Mouse (Mus musculus) liver, adult (tissue): ENCODE measurements around the gene Filip1l.

Source experiments
- GATA4 ChIP-seq: IDR thresholded peaks from 2 replicates; pipeline ENCODE4 v1.6.1; 2014; ENCODE audit warnings: mild to moderate bottlenecking, low read length; ENCODE audit not compliant: insufficient replicate concordance

Filip1l gene

DNA sequence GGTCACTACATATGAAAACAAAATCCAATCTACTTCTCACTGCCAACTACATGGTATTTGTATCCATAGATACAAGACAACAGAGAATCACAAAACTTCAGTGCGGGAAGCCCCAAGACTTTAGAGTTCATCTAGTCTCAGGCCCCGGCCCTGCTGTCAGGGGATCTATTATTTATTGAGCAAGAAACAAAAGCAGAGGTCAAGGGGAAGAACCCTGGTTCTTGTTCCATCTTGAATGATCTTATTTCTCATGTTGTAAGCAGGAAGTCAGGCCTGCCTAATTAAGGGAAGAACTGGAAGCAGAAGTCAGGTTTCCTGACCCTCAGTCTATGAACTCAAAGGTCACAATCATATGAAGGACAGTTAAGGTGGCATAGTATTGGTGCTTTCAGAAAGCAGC lies 149.3 kb downstream of the Filip1l start:
- TF ChIP-seq GATA4, result peak; percentile 38; the same call in 1 of the 2 replicates

DNA sequence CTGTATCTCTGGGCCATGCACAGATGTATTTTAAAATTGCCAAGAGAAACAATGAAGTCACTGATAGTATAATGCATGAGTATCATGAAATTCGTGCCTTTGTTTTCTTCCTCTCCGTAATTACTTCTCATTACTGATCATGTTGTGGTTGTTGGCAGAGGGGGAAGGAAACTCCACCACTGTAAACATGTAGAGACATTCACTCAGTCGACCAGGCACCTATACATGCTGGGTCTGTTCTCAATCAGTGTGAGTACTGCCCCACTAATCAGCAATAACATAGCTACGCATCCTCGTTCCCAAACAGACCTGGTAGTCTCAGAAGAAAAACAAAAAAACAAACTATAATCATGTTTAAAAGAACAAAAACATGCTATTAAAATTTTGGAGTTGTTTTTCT lies 149.9 kb downstream of the Filip1l start:
- TF ChIP-seq GATA4, result no peak

DNA sequence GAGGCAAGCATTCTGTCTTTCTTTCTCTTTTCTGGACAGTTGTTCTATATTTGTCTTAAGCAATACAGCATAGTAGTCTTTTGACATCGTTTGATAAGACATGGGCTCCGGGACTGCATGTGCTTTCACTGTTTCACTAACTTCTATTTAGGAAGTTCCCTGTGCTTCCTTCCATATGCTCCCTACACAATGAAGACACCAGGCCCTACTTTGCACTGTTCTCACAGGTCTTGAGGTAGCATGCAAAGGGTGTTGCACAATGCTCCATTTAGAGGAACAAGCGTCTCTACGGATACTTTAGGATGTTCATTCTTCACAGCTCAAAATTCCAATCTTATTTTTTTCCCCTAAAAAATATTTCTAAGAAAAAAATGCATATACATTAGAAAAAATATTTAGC lies 151.8 kb downstream of the Filip1l start:
- TF ChIP-seq GATA4, result no peak

DNA sequence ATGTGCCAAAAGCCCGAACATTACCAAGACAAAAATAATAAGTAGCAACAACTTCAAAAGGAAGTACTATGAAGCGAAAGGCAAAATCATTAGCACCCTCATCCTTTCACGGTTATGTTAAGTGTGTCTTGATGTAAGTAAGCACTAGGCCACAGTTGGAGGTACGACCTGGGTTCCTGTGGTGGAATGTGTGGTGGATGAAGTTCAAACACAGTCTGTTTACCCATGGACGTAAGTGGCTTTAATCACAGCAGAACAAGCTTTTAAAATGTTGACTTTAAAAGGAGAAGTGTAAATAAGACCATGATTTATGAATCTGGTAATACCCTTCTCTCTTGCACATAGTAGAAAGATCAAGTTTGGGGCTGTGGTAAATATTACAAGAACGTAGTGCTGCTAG lies 153.2 kb downstream of the Filip1l start:
- no peak for TF ChIP-seq GATA4

DNA sequence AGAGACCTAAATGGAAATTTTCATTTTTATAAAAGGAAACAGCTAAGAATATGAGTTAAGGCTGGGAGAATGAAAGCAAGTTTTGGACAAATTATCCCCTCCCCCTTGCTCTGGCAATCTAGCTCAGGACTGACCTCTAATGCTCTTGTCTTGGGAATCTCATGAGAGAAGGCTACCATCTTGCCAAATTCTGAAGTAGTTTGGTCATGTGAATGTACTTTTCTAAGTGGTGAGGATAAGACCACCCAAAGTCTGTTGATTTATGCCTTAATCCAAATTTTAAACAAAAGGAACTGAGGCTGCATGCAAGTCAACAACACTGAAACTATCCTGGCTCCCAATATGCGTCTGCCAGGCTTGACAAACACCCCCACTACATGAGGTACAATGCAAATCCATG lies 155.5 kb downstream of the Filip1l start:
- TF ChIP-seq GATA4, result no peak

DNA sequence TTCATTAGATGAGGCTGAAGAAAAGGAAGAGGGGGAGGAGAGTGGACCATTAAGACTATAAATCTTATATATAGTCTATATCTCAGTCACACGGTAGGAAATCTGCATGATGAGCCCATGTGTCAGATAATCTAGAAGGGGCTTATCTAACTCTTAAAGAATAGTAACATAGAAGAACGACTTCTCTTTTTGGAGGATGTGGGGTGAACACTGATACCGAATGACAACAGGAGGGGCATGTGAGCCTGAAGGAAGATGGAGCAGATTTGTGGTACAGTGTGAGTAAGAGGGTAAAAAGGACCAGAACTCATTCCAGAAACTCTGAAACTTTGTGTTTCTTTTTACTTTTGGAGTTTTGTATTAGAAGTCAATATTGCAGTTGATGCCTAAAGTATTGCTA lies 156.2 kb downstream of the Filip1l start:
- no peak for TF ChIP-seq GATA4

DNA sequence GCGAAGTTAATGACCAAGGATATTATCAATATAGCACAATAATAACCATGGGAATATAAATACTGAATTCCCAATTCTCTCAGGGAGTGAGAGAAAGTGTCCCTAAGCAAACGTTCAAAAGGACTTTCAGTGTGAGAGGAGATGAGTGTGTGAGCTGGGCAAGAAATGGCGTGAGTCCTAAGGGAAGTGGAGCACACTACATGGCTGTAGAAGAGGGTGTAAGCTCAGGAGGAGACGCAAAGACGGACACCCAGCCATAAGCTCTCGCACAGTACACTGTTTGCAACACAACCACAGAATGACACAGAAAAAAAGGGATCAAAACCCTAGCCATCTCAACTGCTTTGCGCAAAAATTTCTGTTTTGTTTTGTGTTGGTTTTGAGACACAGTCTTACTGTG lies 160.7 kb downstream of the Filip1l start:
- TF ChIP-seq GATA4, result no peak

DNA sequence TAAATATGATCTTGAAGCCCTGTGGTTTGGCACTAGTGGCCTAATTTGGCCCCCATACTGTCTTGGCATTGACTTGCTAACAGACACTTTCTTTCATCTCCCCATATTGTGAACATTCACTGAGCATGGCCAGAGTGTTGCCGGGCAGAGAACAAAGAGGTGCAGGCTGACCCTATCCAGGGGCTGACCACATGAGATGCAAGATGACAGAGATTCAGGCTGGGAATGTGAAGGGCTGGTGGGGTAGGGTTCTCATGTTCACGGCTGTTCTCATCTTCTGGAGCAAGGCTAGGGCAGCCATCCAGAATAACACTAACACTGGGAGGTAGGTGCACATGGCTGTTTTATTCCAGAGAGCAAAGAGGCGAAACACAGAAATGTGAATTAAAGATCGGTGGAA lies 161.5 kb downstream of the Filip1l start:
- TF ChIP-seq GATA4, result no peak

DNA sequence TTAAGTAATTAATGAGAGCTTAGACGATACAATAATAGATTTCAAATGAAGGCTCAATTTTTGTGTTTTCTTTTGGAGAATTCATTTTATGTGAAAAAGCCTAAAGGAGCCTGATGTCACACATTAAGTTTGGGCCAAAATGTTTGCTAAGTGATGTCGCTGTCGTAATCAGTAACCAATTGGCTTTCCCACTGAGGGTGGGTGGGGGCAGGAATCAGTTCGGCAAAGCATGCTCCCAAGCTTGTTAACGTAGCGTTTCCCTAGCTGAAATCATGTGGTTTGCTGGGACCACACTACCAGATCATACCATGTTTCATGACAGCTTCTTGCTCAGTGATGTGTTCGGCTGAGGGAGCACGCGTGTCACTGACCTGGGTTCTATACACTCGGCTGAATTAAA lies 162.7 kb downstream of the Filip1l start:
- TF ChIP-seq GATA4, result no peak

DNA sequence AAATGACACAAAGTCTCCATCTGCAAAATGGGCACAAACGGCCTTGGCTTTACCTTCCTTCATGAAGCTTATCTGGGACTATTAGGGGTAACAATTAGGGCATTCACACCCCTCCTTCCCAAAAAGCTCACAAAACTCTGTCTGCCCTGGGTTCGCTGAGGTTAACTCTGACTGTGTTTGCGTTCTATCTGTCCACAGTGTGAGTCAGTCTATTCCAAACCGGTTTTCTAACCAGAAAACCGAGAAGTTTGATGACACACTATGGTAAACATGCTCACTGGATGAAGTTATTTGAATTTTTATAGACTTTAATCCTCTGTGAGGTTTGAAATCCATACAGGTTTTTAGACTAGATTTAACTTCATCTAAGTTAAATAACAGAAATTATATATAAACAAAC lies 172.2 kb downstream of the Filip1l start:
- no peak for TF ChIP-seq GATA4

DNA sequence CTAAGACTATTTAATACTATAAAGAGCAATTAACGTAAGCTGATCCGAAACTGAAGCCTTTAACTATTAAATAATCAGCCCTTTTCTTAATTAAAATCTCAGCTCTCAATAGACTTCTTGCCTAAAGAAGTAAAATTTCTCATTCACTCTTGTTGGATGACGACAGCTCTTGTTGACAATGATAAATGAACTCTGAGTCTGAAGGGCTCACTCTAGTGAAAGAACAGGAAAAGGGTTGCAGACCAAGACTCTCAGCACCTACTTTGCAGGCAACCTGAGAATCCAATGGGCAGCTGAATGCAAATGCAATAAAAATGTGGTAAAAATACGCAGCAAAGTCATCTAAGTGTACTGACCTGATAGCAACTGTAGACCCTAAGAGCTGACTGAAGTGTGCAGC lies 172.6 kb downstream of the Filip1l start:
- no peak for TF ChIP-seq GATA4

DNA sequence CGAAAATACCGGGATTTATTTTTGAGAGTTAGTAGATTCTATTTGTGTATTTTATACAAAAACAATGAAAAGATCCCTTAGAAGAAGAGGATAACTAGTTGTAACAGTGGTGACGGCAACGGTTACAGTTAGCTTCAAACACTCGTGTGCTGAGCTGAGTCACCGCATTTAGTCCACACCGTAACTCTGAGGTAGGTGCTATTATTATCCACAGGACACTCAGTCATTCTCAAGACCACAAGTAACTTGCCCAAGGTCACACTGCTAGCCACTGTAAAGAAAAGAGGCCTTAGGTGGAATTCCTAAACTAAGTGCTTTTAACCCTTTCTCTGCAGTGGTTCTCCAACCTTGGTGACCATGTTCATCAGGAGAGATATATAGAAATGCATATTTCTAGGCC lies 174.0 kb downstream of the Filip1l start:
- TF ChIP-seq GATA4, result no peak

DNA sequence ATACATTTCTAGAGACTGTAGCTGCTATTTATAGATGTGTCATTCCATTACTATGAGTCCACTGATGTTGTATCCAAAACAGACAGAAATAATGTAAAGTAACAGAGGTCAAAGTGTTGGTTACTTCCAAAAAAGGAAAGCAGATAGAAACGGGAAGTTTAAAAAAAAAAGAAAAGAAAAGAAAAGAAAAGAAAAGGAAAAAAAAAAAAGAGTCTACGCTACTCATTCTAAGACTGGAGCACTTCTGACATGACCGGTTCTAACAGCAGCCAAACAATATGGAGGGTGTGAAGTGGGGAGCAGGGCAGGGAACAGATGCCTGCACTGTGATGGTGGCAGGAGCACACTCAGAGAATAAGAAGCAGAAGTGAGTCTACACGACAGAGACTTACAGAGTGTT lies 175.6 kb downstream of the Filip1l start:
- no peak for TF ChIP-seq GATA4

DNA sequence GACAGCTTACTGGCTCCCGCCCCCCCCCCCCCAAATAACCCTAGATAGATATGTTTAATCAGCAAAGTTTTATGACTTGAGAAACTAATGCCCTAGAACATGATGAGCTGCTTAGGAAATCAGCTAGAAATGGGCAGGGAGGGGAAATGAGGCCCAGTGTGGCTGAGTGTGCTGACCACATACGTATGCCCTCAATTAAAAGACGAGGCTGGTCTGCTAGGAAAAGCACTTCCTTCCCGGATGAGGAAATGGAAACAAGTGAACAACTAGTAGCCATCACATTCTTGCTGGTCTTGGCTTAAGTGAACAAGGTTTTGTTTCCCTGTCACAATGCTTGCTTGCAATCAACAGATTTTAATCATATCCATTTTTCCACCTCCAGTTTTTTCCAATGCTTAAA lies 177.7 kb downstream of the Filip1l start:
- TF ChIP-seq GATA4, result no peak

DNA sequence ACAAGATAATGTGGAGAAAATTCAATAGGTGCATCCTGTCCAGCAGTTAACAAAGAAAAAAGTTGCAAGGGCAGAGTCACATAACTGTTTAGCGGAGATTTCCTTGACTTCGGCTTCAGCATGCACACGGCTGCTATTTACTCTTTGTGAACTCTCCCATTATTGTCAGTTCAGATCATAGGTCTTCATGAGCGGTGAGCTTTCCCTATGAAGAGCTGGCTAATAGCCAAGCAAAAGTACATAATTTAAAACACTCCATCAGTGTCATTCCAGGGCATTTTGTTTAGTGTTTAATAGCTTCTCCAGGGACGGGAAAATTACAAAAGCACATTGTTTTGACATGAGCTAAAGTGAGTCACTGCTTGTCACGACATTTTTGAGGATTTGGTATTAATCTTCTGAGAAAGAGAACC lies 179.2 kb downstream of the Filip1l start:
- no peak; the same call in 1 of the 2 replicates for TF ChIP-seq GATA4

DNA sequence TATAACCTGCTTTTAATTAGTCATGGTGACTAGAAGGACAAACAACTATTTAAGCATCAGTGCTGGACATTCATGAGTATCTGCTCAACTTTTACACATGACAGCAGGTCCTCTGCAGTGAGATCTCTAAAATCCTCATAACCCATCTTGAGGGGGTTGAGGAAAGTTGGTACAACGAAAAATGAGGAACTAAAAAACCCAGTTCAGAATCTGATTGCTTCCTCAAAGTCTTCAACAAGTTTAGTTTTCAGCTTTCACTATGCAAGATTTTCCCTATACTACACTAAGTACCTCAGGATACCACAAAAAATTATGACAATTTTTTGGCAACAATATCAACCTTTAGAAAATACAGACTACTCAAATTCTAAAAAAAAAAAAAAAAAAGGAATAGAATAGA lies 181.5 kb downstream of the Filip1l start:
- TF ChIP-seq GATA4, result no peak

DNA sequence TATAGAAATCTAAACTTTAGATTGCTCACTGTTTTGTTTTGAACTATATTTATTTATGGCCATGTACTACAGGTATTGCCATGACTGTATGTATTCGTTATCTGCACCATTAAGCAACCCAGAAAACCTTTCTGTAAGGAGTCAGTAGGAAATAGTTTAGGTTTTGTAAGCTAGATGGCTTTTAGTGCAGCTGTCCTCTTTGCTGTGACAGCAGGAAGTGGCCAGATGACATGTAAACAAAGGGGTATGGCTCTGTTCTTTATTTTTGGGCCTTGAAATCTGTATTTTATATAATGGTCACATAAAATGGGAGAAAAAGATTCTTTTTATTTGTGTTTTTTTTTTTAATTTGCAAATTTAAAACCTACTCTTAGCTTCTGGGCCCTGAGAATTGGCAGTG lies 181.9 kb downstream of the Filip1l start:
- TF ChIP-seq GATA4, result no peak

DNA sequence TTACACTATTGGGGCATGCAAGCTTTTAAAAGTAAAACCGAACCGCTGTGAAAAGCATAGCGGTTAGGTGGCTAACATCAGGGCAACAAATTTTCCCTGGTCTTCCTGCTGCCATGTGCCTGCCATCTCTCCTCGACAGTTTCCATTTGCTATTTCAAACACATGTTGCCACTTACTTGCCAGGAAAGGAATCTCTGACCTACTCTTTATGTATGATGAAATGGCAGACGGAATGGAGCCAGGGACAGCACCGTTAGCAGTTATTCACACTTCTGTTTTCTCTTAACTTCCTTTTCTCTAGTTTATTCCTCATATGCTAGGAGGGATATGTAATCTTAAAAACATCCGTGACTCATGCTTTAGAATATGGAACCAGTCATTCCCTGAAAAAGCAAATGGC lies 183.6 kb downstream of the Filip1l start:
- TF ChIP-seq GATA4, result no peak
